Mouse (Mus musculus) hindbrain, embryonic 12.5 days (tissue): ENCODE measurements around the gene Enpp6. TPM values are rescaled to one million over a fixed set of nuclear protein-coding genes. Genes with fewer than 3 reads are reported as not detected.

Experiments used
- ATAC-seq: fragments of 200-750 bp; cut with Nextera tagmentation; 2 replicates; pipeline ENCODE4 v1.8.0; 2017; ENCODE audit warnings: moderate TSS enrichment; ENCODE audit not compliant: low FRiP score
- H3K27ac ChIP-seq: fragments of 300-500 bp; sonication (generic); 2 replicates; pipeline ENCODE4 v1.5.1; 2016; ENCODE audit warnings: mild to moderate bottlenecking
- H3K27me3 ChIP-seq: fragments of 300-500 bp; sonication (generic); 2 replicates; pipeline ENCODE4 v1.6.1; 2016; ENCODE audit warnings: mild to moderate bottlenecking
- H3K36me3 ChIP-seq: fragments of 300-500 bp; sonication (generic); 2 replicates; pipeline ENCODE4 v1.6.1; 2016; ENCODE audit warnings: mild to moderate bottlenecking
- H3K4me1 ChIP-seq: fragments of 300-500 bp; sonication (generic); 2 replicates; pipeline ENCODE4 v1.6.1; 2016
- H3K4me2 ChIP-seq: fragments of 300-500 bp; sonication (generic); replicated peaks from 2 replicates; pipeline ENCODE4 v1.6.1; 2016; ENCODE audit warnings: mild to moderate bottlenecking
- H3K4me3 ChIP-seq: fragments of 300-500 bp; sonication (generic); 2 replicates; pipeline ENCODE4 v1.5.1; 2016; ENCODE audit warnings: mild to moderate bottlenecking
- H3K9ac ChIP-seq: fragments of 300-500 bp; sonication (generic); 2 replicates; pipeline ENCODE4 v1.6.1; 2016; ENCODE audit warnings: mild to moderate bottlenecking, moderate library complexity
- H3K9me3 ChIP-seq: fragments of 300-500 bp; sonication (generic); replicated peaks from 2 replicates; pipeline ENCODE4 v1.6.1; 2016; ENCODE audit warnings: mild to moderate bottlenecking
- WGBS: fragments of 180-500 bp; shearing (Covaris S2); methylation state at CpG from one replicate; pipeline ENCODE4 v1.1.7; 2016; 5-methylcytosine and 5-hydroxymethylcytosine counted together
- polyA plus RNA-seq: library from polyadenylated mRNA; unstranded; fragments of >200 nt; fragmentation: Nextera tagmentation; extraction: Ambion mirVana; gene quantifications from 2 replicates; pipeline ENCODE4 v1.2.1, GENCODE M21; 2016

The Enpp6 gene
- polyA plus RNA-seq = 0.36 and 0.57 TPM in 2 replicates

DNA sequence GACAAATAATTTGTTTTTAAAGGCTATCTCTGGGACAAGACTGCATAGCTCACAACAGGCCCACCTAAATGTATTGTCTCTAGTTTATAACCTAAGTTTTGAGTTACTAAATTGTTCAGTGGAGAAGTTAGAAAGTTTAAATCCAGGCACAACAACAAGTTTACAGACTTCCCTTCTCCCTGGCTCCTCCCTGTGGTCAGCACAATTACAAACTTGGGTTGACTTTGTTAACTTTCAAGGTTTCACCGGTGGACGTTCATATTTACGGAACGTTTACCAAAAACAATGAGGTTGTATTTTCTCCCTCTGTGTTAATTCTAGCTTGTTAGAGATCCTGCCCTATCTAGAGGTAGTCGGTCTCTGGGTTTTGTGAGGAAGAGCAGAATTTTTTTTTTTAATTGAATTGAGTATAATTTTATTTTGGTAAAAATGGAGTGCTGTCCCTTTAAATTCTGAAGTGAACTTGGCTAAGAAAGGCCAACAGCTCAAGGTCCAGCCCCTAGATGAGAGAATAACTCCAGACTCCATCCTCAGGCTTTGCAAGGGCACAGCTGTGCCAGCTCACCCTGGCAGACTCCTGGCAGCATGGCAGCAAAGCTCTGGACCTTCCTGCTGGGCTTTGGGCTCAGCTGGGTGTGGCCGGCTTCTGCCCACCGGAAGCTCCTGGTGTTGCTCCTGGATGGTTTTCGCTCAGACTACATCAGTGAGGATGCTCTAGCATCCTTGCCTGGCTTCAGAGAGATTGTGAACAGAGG is at the start of gene Enpp6:
TSS of gene Enpp6 (plus strand) at position 502 of the 755 bp plus-strand sequence.
- Histone ChIP-seq H3K4me2 (no peak within 1 kb of the TSS), H3K27ac (no peak within 1 kb of the TSS), H3K36me3 (no peaks in the 10 kb centered on the region), H3K9me3 (no peaks in the 10 kb centered on the region), H3K4me3 (no peak within 1 kb of the TSS), H3K4me1 (no peaks in the 10 kb centered on the region), H3K27me3 (no peaks in the 10 kb centered on the region), H3K9ac (no peak within 1 kb of the TSS)
- no peak for ATAC-seq
- 85% methylated on average over 8 of the region's 8 CpGs for WGBS

DNA sequence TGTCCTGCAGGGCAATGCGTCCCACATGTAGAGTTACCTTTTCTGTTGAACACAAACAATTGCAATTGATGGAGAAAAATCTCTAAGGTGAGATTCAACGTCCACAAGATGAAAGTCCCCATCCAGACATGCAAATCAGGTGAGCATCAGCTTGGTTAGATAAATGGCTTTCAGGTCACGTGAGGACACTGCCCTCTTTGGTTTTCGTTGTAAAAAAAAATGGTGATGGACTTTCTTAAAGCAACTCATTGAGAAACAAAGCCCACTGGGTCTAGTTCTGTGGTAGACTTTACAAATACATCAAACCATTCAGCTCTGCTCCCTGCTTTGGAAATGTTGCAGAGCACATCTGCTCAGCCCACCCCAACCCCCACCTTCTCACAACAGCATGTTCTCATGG is 48.5 kb upstream of the Enpp6 start:
- WGBS = 74% methylated on average over 4 of the region's 4 CpGs

DNA sequence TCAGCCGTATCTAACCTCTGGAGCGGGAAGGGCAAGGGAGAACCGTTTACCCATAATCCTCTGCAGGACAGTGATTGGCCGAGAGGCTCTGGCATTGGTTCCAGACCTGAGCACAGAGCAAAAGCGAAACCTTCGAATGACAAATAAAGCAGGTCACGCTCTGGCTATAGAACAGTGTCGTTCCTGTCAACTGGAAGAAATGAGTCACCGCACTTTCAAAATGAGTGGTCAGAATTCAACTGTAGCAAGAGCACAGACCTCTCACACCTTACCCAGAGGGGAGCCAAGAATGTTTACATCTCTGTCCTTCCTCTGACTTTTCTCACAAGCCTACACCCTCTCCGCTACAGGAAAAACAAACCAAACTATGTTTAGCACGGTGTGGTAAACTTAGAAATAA is 45.4 kb upstream of the Enpp6 start:
- no peak for ATAC-seq
- WGBS = 57% methylated on average over 11 of the region's 11 CpGs
- Histone ChIP-seq H3K9me3 (0 out of 2 replicates have a peak, but pooled peaks cover 4% of the 10 kb centered on the region), H3K4me3 (no peak overlapping the region), H3K9ac (no peak overlapping the region), H3K27me3 (peaks cover 2% of the 10 kb centered on the region; the same call in 1 of the 2 replicates), H3K36me3 (no peaks in the 10 kb centered on the region), H3K4me1 (0 out of 2 replicates have a peak, but pooled peaks cover 4% of the 10 kb centered on the region), H3K4me2 (no peak overlapping the region), H3K27ac (no peak overlapping the region)

More for the DNA sequence above, 48.5 kb upstream of the Enpp6 start:
- Histone ChIP-seq H3K4me1 (0 out of 2 replicates have a peak, but pooled peaks cover 6% of the 10 kb centered on the region), H3K27ac (no peak overlapping the region), H3K36me3 (no peaks in the 10 kb centered on the region), H3K9me3 (0 out of 2 replicates have a peak, but pooled peaks cover 4% of the 10 kb centered on the region), H3K27me3 (peaks cover 2% of the 10 kb centered on the region; the same call in 1 of the 2 replicates), H3K9ac (no peak overlapping the region), H3K4me3 (no peak overlapping the region), H3K4me2 (no peak overlapping the region)
- no peak for ATAC-seq

DNA sequence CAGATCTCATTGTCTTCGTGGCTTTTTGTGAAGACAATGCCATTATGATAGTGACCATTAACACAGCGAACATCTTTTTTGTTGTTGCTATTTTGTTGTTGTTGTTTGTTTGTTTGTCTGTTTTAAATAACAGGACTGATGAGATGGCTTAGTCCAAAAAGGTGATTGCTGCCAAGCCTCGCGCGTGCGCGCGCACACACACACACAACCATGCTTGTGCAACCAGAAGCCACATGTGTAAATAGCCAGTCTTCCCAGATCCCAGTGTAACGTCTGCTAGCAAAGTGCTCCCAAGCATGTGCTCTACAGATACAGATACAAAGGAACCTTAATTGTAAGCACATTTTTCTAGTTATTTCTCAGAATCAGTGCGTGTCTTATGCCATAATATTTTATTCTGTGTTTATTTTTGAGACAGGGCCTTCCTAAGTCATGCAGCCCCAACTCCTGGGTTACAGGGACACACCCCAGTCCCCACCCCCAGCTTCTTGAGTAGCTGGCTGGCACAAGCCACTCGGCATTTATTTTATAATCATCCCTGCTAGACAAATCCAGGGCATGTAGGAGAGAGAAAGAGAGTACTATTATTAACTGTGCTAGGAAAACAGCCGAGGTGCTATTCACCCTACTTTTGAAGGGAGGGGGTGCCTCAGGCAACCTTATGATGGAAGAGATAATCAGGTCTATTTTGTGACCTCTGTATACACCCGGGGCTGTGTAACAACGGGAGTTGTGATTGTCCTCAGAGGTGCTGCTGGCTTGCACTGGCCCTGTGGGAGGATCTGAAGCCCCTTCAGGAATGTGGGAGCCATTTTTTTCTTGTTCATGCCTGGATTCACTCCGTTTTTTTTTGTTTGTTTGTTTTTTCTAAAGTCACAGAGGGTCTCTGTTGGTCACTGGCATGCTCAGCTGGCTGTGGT is 44.7 kb upstream of the Enpp6 start:
- Histone ChIP-seq H3K4me1 (0 out of 2 replicates have a peak, but pooled peaks cover 4% of the 10 kb centered on the region), H3K4me2 (no peak overlapping the region), H3K27me3 (peaks cover 2% of the 10 kb centered on the region; the same call in 1 of the 2 replicates), H3K9ac (no peak overlapping the region), H3K9me3 (0 out of 2 replicates have a peak, but pooled peaks cover 4% of the 10 kb centered on the region), H3K27ac (no peak overlapping the region), H3K4me3 (no peak overlapping the region), H3K36me3 (no peaks in the 10 kb centered on the region)
- no peak for ATAC-seq
- 71% methylated on average over 15 of the region's 15 CpGs for WGBS

DNA sequence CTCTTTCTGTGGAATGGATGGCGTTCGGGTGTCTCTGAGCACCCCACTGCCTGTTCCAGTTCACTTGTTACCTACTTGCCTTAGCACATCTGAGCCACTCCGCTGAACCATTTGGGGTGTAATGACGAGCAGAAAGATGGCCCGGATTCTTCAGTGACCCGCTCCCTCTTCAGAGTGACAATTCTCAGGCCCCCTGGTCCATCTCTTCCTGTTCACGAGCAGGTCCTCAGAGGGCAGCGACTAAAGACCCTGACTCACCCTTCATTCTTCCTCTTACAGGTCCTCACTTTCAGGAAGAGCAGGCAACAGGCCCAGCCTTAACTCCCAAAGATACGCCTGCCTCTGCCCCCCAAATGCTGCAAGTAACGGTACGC is 44.0 kb upstream of the Enpp6 start:
- Histone ChIP-seq H3K4me3 (no peak overlapping the region), H3K9ac (no peak overlapping the region), H3K36me3 (no peaks in the 10 kb centered on the region), H3K27me3 (peaks cover 2% of the 10 kb centered on the region; the same call in 1 of the 2 replicates), H3K4me1 (0 out of 2 replicates have a peak, but pooled peaks cover 4% of the 10 kb centered on the region), H3K27ac (no peak overlapping the region), H3K4me2 (no peak overlapping the region), H3K9me3 (0 out of 2 replicates have a peak, but pooled peaks cover 4% of the 10 kb centered on the region)
- WGBS = 73% methylated on average over 11 of the region's 11 CpGs
- no peak for ATAC-seq

DNA sequence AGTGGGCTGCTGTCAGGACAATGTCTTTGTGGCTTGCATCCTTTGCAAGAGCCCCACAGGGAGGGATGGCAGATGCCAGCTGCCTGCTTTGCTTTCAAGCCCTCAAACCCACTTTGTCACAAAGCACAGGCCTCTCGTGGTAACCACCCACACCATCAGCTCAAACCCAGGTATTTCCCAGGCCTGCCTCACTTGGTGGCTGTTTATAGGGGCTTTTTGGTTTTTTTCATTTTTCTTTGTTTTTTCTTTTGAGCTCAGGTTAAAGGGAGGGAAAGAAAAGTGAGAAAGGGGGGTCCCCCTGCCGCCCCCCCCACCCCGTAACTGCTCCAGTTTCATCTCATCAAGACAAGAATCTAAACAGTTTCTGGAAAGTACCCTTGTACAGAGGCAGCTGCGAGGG is 43.4 kb upstream of the Enpp6 start:
- no peak for ATAC-seq
- 87% methylated on average over 4 of the region's 4 CpGs for WGBS
- H3K4me2 ChIP-seq = no peak overlapping the region
- H3K9ac ChIP-seq = no peak overlapping the region
- H3K9me3 ChIP-seq = 0 out of 2 replicates have a peak, but pooled peaks cover 4% of the 10 kb centered on the region
- H3K4me3 ChIP-seq = no peak overlapping the region
- no peak overlapping the region for H3K27ac ChIP-seq
- no peaks in the 10 kb centered on the region for H3K36me3 ChIP-seq
- H3K27me3 ChIP-seq = no peaks in the 10 kb centered on the region
- 0 out of 2 replicates have a peak, but pooled peaks cover 4% of the 10 kb centered on the region for H3K4me1 ChIP-seq

DNA sequence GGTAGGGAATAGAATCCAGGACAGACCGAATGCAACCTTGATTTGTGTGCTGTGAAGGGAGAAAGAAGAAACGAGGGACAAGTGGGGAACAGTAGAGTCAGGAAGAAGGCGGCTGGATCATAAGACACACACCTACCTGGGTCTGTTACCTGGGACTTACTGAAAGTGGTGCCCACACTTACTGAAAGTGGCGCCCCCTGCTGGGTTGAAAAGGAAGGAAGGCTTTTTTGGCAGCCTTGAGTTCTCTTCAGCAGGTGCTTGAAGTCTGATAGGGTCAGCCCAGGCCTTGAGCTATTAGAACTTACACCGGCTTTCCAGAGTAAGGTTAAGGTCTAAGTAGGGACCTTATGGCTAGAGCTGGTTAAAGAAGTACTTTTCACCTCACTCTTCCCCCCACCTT is 40.5 kb upstream of the Enpp6 start:
- Histone ChIP-seq H3K9me3 (no peaks in the 10 kb centered on the region), H3K27ac (no peak overlapping the region), H3K36me3 (no peaks in the 10 kb centered on the region), H3K4me3 (no peak overlapping the region), H3K9ac (no peak overlapping the region), H3K4me2 (no peak overlapping the region), H3K27me3 (no peaks in the 10 kb centered on the region), H3K4me1 (0 out of 2 replicates have a peak, but pooled peaks cover 4% of the 10 kb centered on the region)
- no peak for ATAC-seq
- WGBS = 81% methylated on average over 5 of the region's 5 CpGs

DNA sequence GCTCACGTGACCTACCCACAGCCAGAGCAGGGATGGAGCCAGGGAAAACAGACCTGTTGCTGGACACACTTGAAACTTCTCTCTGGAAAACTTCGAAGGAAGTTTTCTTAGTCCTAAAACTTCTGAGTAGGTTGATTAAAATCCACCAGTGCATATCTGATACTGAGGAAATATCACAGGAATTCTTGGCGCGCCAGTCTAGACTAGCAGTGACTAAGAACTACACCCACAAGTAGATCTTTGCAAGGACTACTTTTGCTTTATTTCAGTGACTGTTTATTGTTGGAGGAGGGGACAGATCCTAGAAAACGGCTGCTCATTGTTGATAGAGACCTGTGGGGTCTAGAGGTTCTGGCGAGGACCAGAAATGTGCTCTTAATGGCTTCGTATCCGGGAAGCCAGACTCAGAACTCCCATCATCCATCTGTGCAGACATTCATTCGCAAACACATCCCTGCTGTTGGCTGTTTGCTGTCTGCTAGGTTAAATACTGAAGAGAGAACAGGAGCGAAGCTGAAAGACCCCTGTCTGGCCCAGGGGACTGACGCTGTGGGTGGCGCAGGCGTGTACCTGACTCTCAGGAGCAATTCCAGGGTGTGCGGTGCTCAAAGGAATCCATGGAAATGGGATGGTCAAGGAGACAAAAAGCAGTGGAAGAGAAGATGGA is 38.5 kb upstream of the Enpp6 start:
- Histone ChIP-seq H3K9ac (no peak overlapping the region), H3K4me1 (no peaks in the 10 kb centered on the region), H3K4me3 (no peak overlapping the region), H3K4me2 (no peak overlapping the region), H3K27me3 (no peaks in the 10 kb centered on the region), H3K27ac (no peak overlapping the region), H3K36me3 (no peaks in the 10 kb centered on the region), H3K9me3 (no peaks in the 10 kb centered on the region)
- no peak for ATAC-seq
- WGBS = 86% methylated on average over 14 of the region's 14 CpGs

DNA sequence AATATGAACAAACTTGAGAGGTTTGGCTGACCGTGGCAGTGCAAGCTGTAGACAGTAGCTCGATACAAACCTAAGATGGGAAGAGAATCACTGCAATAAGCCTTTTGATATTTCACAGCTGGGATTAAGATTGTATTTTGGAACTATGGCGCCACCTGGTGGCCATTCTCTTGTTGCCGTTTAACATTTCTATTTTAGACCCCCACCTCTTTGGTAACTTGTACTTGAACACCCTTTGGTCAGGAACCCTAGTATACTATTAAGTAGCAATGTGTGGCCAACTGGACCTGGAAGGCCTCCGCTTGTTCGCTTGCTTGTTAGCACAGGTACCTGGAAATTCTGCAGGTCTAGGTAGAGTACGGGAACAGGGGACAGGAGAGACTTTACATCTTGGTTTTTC is 33.2 kb upstream of the Enpp6 start:
- Histone ChIP-seq H3K27me3 (no peaks in the 10 kb centered on the region), H3K4me3 (no peak overlapping the region), H3K4me1 (no peaks in the 10 kb centered on the region), H3K27ac (no peak overlapping the region), H3K9me3 (no peaks in the 10 kb centered on the region), H3K4me2 (no peak overlapping the region), H3K9ac (no peak overlapping the region), H3K36me3 (no peaks in the 10 kb centered on the region)
- no peak for ATAC-seq
- WGBS = 24% methylated on average over 7 of the region's 7 CpGs

DNA sequence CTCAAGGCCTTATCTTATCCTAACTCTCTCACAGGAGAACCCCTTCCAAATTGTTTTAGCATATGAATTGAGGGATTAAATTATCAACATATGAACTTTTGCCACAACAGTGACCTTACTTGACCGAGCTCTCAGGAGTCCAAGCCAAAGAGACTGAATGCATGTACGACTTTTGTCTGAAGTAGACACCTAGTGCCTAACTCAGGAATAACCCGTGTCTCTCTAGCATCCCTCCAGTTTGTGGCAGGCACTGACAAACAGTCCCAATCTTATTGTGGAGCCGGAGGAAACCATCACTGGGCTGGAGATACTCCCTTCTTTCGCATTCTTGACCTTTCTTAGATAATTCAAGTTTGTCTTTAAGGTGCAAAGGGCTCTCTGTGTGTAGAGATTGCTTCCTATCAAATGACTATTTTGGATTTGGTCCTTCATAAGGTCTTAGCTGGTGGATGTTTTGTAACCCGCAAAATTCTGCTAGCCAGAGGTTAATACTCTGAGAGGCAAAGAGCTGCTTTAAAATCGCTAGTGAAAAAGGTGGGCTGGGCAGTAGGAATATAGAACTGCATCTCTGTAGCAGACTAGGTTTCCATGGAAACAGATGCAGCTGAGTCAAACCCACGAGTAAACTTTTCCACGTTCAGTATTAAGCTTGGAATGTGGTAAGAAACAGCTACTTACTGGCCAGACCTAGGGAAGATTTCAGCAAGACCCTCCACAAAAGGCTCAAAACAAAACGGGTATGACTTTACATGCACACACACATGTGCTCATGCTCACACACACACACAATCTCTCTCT is 23.9 kb upstream of the Enpp6 start:
- Histone ChIP-seq H3K4me2 (no peak overlapping the region), H3K4me1 (peaks cover 7% of the 10 kb centered on the region), H3K27ac (no peak overlapping the region), H3K9me3 (no peaks in the 10 kb centered on the region), H3K9ac (no peak overlapping the region), H3K27me3 (0 out of 2 replicates have a peak, but pooled peaks cover 7% of the 10 kb centered on the region), H3K36me3 (no peaks in the 10 kb centered on the region), H3K4me3 (no peak overlapping the region)
- 53% methylated on average over 10 of the region's 10 CpGs for WGBS
- ATAC-seq = no peak

DNA sequence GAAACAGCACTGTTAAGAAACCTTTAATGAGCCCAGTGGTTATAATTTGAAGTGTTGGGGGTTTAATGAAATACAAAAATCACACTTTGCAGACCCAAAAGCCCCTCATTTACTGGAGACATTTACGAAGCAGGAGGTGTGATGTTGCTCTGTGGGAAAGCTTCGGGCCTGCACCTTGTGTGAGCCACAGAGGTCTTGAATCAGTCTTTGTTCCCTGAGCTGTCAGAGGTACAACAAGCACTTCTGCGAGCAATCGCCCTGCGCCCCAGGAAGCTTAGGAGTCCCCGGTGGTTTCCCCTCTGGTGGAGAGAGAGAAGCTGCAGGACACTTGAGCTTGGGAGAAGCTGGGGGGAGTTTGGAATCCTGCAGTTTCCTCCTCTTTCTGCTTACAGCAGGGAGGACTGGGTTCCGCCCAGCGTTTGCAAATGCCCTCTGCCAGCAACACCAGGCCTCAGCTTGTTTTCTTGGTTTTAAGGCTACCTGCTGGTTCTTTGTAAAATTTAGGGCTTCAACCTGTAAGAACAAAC is 23.0 kb upstream of the Enpp6 start:
- WGBS = 29% methylated on average over 8 of the region's 8 CpGs
- Histone ChIP-seq H3K36me3 (no peaks in the 10 kb centered on the region), H3K27ac (no peak overlapping the region), H3K9me3 (no peaks in the 10 kb centered on the region), H3K9ac (no peak overlapping the region), H3K4me2 (no peak overlapping the region), H3K4me1 (peaks cover 7% of the 10 kb centered on the region), H3K27me3 (0 out of 2 replicates have a peak, but pooled peaks cover 7% of the 10 kb centered on the region), H3K4me3 (no peak overlapping the region)
- ATAC-seq = no peak
